Mouse (Mus musculus) gastrocnemius, adult 2 months (tissue): ENCODE measurements around the gene Stx6. TPM values are rescaled to one million over a fixed set of nuclear protein-coding genes. Genes with fewer than 3 reads are reported as not detected.

Source experiments
- DNase-seq: peaks from one replicate; pipeline ENCODE4 v3.0.0; 2022
- H3K27ac ChIP-seq: fragments of 200-600 bp; 2 replicates; pipeline ENCODE4 v1.8.1; 2022; ENCODE audit warnings: mild to moderate bottlenecking
- H3K4me3 ChIP-seq: fragments of 200-600 bp; 2 replicates; pipeline ENCODE4 v1.8.1; 2022; ENCODE audit warnings: mild to moderate bottlenecking, moderate library complexity
- CTCF ChIP-seq: fragments of 200-600 bp; IDR thresholded peaks from 2 replicates; pipeline ENCODE4 v1.8.1; 2022; ENCODE audit warnings: antibody characterized with exemption, mild to moderate bottlenecking, moderate library complexity
- intact Hi-C: fragments of 180-260 bp; cut with DNase I; formaldehyde crosslinking; loops from one replicate; pipeline ENCODE4 v1.15.1; 2025
- long read RNA-seq, 2 experiments: library from polyadenylated mRNA; stranded (forward); transcript quantifications; one replicate each; pipeline ENCODE4 v2.0.0; 2021
- total RNA-seq, 2 experiments: library from RNA; stranded (reverse); gene quantifications; 2 replicates each; pipeline ENCODE4 v1.2.3; 2021

Stx6 gene
- 10 to 100 TPM; 10.5 to 12.8 TPM for total RNA-seq
- long read RNA-seq, experiment 1, full-length matches to known transcripts = 18 of 18 reads
- long read RNA-seq, experiment 1, partial matches to known transcripts = 0 of 18 reads
- long read RNA-seq, experiment 1, other reads (novel, unspliced or antisense) = 0 of 18 reads
- long read RNA-seq, experiment 2, full-length matches to known transcripts = 17 of 17 reads
- long read RNA-seq, experiment 2, partial matches to known transcripts = 0 of 17 reads
- long read RNA-seq, experiment 2, other reads (novel, unspliced or antisense) = 0 of 17 reads

DNA sequence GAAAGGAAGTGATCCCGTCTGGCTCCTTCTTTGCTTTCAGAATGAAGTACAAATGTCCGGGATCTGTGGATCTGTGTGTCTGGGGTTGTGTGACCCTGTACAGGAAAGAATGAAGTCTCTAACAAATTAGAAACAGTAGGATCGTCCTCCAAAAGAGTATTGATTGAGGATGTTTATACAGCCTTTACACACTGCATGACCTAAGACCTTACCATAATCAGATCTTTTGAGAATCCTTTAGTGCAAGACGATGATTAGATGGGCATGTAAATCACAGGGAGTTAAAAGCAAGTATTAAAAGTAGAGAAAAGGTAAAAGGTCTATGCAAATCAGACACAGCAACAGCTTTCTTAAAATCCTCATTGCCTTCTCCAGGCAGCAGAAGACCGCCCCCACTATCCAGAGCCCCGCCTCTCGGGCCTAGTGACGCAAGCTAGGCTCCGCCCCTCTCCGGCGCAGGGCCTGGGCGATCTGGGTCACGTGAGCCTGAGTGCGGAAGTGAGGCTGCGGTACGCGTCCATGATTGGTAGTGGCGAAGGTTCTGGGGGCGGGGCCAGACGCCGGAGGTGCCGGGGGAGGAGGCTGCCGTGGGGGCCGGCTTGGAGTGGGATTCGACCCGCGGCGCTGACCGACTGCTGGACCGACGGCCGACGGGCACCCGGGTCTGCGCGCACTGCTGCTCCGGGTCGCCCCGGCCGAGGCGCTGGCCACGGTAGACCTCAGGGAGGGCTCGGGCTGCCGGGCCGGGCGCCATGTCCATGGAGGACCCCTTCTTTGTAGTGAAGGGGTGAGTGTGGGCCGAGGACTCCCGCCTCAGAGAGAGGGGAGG lies at the start of gene Stx6:
TSS of gene Stx6 (plus strand) at position 575 of the 829 bp plus-strand sequence.
- TF ChIP-seq CTCF = no peak
- peak within 1 kb of the TSS; percentile 94 for H3K4me3 ChIP-seq
- peak within 1 kb of the TSS; percentile 93 for H3K27ac ChIP-seq
- intact Hi-C loops = loop anchor here (1.0 to 5.0 kb wide), 2 partner anchors 59 to 124 kb away; partner anchors contain the start of gene Ier5
- peak; percentile 99 for DNase-seq

GRCm38 (mm10) chr1:155109387-155110350 lies 48.8 kb upstream of the Stx6 start:
- TF ChIP-seq CTCF = no peak
- intact Hi-C loops = no loop called here
- H3K27ac ChIP-seq = peak overlapping the region; percentile 81

GRCm38 (mm10) chr1:155111491-155111890 lies 47.0 kb upstream of the Stx6 start:
- intact Hi-C loops = no loop called here
- TF ChIP-seq CTCF = no peak

More at GRCm38 (mm10) chr1:155109387-155110350, 48.8 kb upstream of the Stx6 start:
- H3K4me3 ChIP-seq = peak overlapping the region; percentile 59
- DNase-seq = peak; percentile 70

DNA sequence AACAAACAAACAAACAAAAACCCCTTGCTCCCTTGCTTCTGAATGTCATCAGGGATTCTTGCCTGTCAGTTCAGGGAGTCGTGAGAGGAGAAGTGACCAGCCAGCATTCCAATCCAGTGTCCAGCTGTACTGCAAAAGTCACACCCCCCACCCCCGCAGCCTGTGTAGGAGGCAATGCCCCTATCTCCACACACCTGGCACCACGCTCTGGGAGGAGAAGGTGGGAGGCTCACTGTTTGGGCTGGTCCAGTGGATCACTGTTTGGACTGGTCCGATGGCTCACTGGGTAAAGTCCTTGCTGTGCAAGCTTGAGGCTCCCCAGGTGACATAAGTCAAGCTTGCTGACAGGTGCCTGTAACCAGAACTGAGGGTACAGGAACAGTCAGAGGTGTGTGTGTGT lies 46.4 kb upstream of the Stx6 start:
- intact Hi-C loops = no loop called here
- DNase-seq = no peak
- no peak overlapping the region for H3K27ac ChIP-seq
- no peak for TF ChIP-seq CTCF
- no peak overlapping the region for H3K4me3 ChIP-seq

More at GRCm38 (mm10) chr1:155111491-155111890, 47.0 kb upstream of the Stx6 start:
- Histone ChIP-seq H3K4me3 (no peak overlapping the region), H3K27ac (no peak overlapping the region)
- no peak for DNase-seq

GRCm38 (mm10) chr1:155112875-155113274 lies 45.6 kb upstream of the Stx6 start:
- DNase-seq = no peak
- no peak overlapping the region for H3K4me3 ChIP-seq
- intact Hi-C loops = no loop called here
- no peak for TF ChIP-seq CTCF
- H3K27ac ChIP-seq = no peak overlapping the region

- no peak for TF ChIP-seq CTCF
- Histone ChIP-seq H3K27ac (no peak overlapping the region), H3K4me3 (no peak overlapping the region)
- intact Hi-C loops = no loop called here
- DNase-seq = no peak
Measured at GRCm38 (mm10) chr1:155113946-155114345, 44.6 kb upstream of the Stx6 start.

GRCm38 (mm10) chr1:155119719-155120118 lies 38.8 kb upstream of the Stx6 start:
- intact Hi-C loops = no loop called here
- no peak overlapping the region for H3K4me3 ChIP-seq
- no peak for TF ChIP-seq CTCF
- no peak overlapping the region for H3K27ac ChIP-seq
- DNase-seq = no peak

DNA sequence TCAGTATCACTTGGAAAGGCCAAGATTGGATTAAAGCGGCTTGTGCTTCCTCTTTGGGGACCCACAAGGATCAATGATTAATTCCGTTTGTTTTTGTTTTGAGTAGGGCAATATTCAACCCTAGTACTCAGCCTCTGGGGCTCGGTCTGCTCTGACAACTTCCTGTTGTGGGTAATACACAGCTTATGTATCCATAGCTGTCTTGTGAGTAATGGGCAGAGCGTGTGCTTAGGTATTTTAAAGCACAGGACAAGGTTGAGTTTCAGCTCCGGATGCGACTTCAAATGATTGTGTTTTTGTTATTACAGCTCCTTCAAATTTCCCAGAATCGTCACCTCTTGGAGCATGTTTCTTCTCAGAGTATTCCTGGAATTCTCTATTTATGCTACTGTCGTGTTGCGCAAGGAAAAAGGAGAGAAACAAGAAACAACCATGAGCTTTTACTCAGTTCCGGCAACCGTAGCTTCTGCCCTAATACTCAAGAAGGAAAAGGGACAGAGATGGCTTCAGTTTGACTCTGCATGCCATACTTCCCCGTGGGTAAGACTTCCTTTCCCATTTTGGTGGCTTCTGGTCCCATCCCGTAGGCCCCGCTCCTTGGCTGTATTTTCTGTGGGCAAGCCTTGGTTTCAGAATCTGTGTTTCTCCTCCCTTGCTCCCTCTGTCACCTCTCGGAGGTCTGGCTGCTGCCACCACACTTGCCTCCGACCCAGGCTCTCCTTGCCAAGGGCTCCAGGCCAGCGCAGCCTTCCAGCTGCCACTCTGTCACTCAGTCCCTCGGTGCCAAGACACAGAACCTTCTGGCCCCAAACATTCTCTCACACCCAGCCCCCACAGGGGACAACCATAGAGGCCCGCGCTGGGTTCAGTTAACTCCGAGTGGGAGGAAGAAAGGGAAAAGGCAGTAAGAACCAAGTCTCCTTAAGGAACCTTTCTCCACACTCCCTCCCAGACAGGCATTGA lies 36.3 kb upstream of the Stx6 start:
- peak; percentile 95 for DNase-seq
- intact Hi-C loops = no loop called here
- TF ChIP-seq CTCF = no peak
- H3K27ac ChIP-seq = peak overlapping the region; percentile 91
- peak overlapping the region; percentile 67 for H3K4me3 ChIP-seq

DNA sequence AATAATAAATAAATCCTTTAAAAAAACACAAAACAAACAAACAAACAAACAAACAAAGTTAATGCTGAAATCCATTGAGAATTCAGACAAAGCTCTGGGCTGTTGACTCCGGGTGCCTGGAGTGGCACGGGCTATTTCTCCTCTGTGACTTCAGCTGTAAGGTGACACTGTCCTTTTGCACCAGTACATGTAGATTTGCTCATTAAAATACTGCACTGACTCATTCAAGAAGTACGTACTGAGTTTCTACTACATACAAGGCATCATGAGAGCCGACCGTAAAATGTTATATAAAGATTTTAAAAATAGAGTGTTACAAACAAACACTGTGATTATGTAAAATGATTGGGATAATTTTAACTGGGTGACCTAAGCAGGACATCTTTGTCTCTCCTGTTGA lies 34.1 kb upstream of the Stx6 start:
- peak; percentile 50 for DNase-seq
- H3K4me3 ChIP-seq = no peak overlapping the region
- no peak for TF ChIP-seq CTCF
- intact Hi-C loops = no loop called here
- peak overlapping the region; percentile 91 for H3K27ac ChIP-seq

- Histone ChIP-seq H3K4me3 (no peak overlapping the region), H3K27ac (peak overlapping the region; percentile 91)
- intact Hi-C loops = no loop called here
- DNase-seq = peak; percentile 50
- TF ChIP-seq CTCF = no peak
Measured at GRCm38 (mm10) chr1:155126716-155127115, 31.8 kb upstream of the Stx6 start.

- Histone ChIP-seq H3K27ac (peak overlapping the region; percentile 91), H3K4me3 (no peak overlapping the region)
- TF ChIP-seq CTCF = no peak
- intact Hi-C loops = no loop called here
- no peak for DNase-seq
Measured at GRCm38 (mm10) chr1:155127429-155127934, 31.0 kb upstream of the Stx6 start.
